Mouse (Mus musculus) limb, embryonic 13.5 days (tissue): Measurements from ENCODE around the gene Fhit. TPM values are rescaled to one million over a fixed set of nuclear protein-coding genes. Genes with fewer than 3 reads are reported as not detected.

Source experiments
- ATAC-seq: fragments of 200-750 bp; cut with Nextera tagmentation; 2 replicates; pipeline ENCODE4 v1.8.0; 2017; ENCODE audit warnings: low read depth, moderate number of reproducible peaks, moderate TSS enrichment; ENCODE audit not compliant: low FRiP score
- H3K27ac ChIP-seq: fragments of 300-500 bp; sonication (generic); 2 replicates; pipeline ENCODE4 v1.5.1; 2015; ENCODE audit warnings: inconsistent platforms, mild to moderate bottlenecking, moderate library complexity
- H3K27me3 ChIP-seq: fragments of 300-500 bp; sonication (generic); 2 replicates; pipeline ENCODE4 v1.6.1; 2015; ENCODE audit warnings: mild to moderate bottlenecking, inconsistent platforms
- H3K36me3 ChIP-seq: fragments of 300-500 bp; sonication (generic); 2 replicates; pipeline ENCODE4 v1.6.1; 2015; ENCODE audit warnings: inconsistent platforms, mild to moderate bottlenecking, moderate library complexity
- H3K4me1 ChIP-seq: fragments of 300-500 bp; sonication (generic); 2 replicates; pipeline ENCODE4 v1.6.1; 2015; ENCODE audit warnings: inconsistent platforms
- H3K4me2 ChIP-seq: fragments of 300-500 bp; sonication (generic); replicated peaks from 2 replicates; pipeline ENCODE4 v1.6.1; 2015; ENCODE audit warnings: inconsistent platforms, mild to moderate bottlenecking, moderate library complexity
- H3K4me3 ChIP-seq: fragments of 300-500 bp; sonication (generic); 2 replicates; pipeline ENCODE4 v1.5.1; 2015; ENCODE audit warnings: moderate library complexity, mild to moderate bottlenecking, inconsistent platforms
- H3K9ac ChIP-seq: fragments of 300-500 bp; sonication (generic); 2 replicates; pipeline ENCODE4 v1.6.1; 2015; ENCODE audit warnings: mild to moderate bottlenecking, inconsistent platforms
- H3K9me3 ChIP-seq: fragments of 300-500 bp; sonication (generic); 2 replicates; pipeline ENCODE4 v1.6.1; 2016; ENCODE audit warnings: inconsistent platforms
- WGBS: fragments of 180-500 bp; shearing (Covaris S2); methylation state at CpG from one replicate; pipeline ENCODE4 v1.1.7; 2015; 5-methylcytosine and 5-hydroxymethylcytosine counted together
- polyA plus RNA-seq: library from polyadenylated mRNA; unstranded; fragments of >200 nt; fragmentation: Nextera tagmentation; extraction: Ambion mirVana; gene quantifications from 2 replicates; pipeline ENCODE4 v1.2.1, GENCODE M21; 2015

Gene Fhit
- polyA plus RNA-seq, 1 experiment from 2014 or later, result 6.3 TPM

DNA sequence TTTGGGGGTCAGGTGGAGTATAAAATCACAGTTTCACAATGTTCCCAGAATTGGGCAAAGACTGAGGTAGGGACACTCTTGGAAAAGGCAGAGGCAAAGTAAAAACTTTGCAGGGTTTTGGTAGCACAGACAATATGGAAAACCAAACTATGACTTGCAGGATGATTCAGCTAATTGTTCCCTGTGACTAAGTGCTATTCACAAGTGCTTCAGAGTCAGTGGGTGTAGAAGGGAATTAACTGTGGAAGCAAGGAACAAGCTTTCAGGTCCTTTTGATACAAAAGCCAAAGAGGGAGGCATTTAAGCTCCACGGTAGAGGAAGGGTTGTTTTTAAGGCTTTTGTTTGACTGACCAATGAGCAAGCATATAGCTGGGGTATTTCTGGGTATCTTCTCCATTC is 1613.9 kb downstream of the Fhit start:
- no peak overlapping the region for H3K4me3 ChIP-seq
- H3K27ac ChIP-seq, result no peak overlapping the region
- H3K9me3 ChIP-seq, result no peaks in the 10 kb centered on the region
- no peak for ATAC-seq
- H3K4me1 ChIP-seq, result no peaks in the 10 kb centered on the region
- no peak overlapping the region for H3K9ac ChIP-seq
- no peak overlapping the region for H3K4me2 ChIP-seq
- no peaks in the 10 kb centered on the region for H3K36me3 ChIP-seq
- H3K27me3 ChIP-seq, result no peaks in the 10 kb centered on the region
- 63% methylated on average over 1 of the region's 1 CpGs for WGBS

DNA sequence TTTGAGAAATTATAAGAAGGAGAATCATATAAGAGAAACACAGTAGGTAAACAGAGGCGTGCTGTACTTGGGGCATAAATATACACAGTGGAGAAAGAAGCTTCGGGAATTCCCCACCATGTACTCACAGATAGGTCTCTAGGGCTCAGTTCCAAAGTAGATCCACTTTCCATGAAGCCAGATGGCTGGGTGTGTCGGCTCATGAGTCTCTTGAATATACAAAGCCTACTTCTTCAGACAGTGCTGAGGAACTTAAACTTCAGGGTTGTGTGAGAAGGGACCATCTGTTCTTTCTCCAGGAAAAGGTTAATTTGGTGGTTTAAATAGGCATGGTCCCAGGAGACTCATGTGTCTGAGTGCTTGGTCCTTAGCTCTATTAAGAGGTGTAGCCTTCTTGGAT is 1617.5 kb downstream of the Fhit start:
- WGBS, result 77% methylated on average over 3 of the region's 3 CpGs
- no peaks in the 10 kb centered on the region for H3K4me1 ChIP-seq

DNA sequence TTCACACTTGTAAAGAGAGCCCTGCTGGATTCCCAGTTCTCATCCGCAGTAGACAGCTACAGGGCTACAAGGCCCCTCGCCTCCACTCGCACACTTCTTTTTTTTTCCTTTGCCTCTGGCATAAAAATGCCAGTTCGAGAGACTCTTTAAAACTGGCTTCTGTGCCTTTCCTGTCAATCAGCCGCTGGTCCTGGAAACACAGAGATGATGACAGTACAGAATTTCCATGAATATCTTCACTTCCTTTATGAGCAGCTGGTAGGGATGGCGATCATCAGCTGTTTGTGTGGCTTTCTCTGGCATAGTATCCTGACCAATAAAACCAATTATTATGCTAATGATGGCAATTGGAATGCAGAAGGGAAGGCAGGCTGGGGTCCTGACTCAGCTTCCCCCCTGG is 1626.3 kb downstream of the Fhit start:
- Histone ChIP-seq H3K27ac (no peak overlapping the region), H3K27me3 (no peaks in the 10 kb centered on the region), H3K9me3 (no peaks in the 10 kb centered on the region), H3K9ac (no peak overlapping the region), H3K36me3 (no peaks in the 10 kb centered on the region), H3K4me3 (no peak overlapping the region), H3K4me1 (no peaks in the 10 kb centered on the region), H3K4me2 (no peak overlapping the region)
- ATAC-seq, result no peak
- 57% methylated on average over 6 of the region's 6 CpGs for whole genome bisulfite sequencing

More for the DNA sequence above, 1617.5 kb downstream of the Fhit start:
- H3K4me3 ChIP-seq, result no peak overlapping the region
- H3K27me3 ChIP-seq, result no peaks in the 10 kb centered on the region
- H3K9me3 ChIP-seq, result no peaks in the 10 kb centered on the region
- H3K4me2 ChIP-seq, result no peak overlapping the region
- no peak overlapping the region for H3K9ac ChIP-seq
- no peaks in the 10 kb centered on the region for H3K36me3 ChIP-seq
- ATAC-seq, result no peak
- H3K27ac ChIP-seq, result no peak overlapping the region

DNA sequence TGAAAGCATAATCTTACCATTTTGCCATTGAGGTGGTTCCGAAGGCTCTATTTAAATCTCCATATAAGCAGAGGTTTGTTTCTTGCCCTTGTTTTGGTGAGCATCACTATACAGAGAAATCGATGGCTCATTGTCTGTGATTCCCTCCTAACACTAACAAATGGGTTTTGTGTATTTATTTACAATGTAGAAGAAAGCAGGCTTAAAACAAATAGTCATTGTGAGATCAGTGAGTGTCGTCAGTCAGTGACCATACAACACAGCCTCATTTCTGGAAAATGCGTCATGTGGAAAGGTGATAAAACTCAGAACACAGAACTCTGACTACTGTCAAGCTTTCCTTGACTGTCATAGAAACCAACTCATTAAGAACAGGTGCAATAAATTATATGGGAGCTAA is 1632.6 kb downstream of the Fhit start:
- WGBS, result 80% methylated on average over 4 of the region's 4 CpGs

DNA sequence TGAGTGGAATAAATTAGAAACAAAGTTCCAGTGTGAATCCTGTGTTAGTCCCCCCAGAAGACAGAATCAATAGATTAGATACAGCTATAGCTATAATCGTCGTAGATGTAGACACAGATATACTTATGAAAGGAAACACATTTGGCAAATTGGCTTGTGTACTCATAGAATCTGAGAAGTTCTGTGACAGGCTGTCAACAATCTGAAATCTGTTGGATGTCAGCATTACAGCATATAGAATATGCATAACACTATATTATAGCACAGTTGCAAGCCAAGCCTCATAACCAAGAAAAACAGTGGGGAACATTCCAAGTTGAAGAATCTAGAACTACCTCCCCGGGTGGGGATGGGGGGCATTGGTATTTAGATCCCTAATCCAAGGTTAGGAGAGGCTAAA is 1635.7 kb downstream of the Fhit start:
- no peak for ATAC-seq
- Histone ChIP-seq H3K9me3 (no peaks in the 10 kb centered on the region), H3K27ac (no peak overlapping the region), H3K4me1 (no peaks in the 10 kb centered on the region), H3K27me3 (no peaks in the 10 kb centered on the region), H3K4me2 (no peak overlapping the region), H3K4me3 (no peak overlapping the region), H3K9ac (no peak overlapping the region), H3K36me3 (no peaks in the 10 kb centered on the region)
- WGBS, result 90% methylated on average over 3 of the region's 3 CpGs

More for the DNA sequence above, 1632.6 kb downstream of the Fhit start:
- ATAC-seq, result no peak
- no peaks in the 10 kb centered on the region for H3K36me3 ChIP-seq
- no peak overlapping the region for H3K9ac ChIP-seq
- H3K27ac ChIP-seq, result no peak overlapping the region
- no peaks in the 10 kb centered on the region for H3K9me3 ChIP-seq
- no peaks in the 10 kb centered on the region for H3K4me1 ChIP-seq
- no peak overlapping the region for H3K4me2 ChIP-seq
- no peaks in the 10 kb centered on the region for H3K27me3 ChIP-seq
- H3K4me3 ChIP-seq, result no peak overlapping the region

DNA sequence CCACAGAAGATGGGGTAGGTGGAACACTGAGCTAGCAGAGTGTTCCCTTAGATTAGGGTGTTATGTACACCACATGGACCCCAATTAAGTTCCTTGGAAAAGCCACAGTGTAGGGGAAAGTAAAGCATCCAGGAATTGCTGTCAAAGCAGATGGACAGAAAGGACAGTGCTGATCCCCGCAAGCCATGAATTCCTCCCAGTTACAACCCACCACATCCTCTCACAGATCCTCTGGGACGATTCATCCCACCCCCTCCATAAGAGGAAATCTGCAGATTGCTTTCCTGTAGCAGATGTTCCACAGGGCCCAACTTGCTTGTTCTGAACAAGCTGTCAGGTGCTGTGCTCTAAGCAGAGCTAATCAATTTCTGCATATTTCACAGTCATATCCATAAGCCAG is 1644.2 kb downstream of the Fhit start:
- Histone ChIP-seq H3K9me3 (no peaks in the 10 kb centered on the region), H3K4me2 (no peak overlapping the region), H3K36me3 (no peaks in the 10 kb centered on the region), H3K4me1 (no peaks in the 10 kb centered on the region), H3K9ac (no peak overlapping the region), H3K4me3 (no peak overlapping the region), H3K27ac (no peak overlapping the region), H3K27me3 (no peaks in the 10 kb centered on the region)
- 70% methylated on average over 2 of the region's 2 CpGs for WGBS
- no peak for ATAC-seq

DNA sequence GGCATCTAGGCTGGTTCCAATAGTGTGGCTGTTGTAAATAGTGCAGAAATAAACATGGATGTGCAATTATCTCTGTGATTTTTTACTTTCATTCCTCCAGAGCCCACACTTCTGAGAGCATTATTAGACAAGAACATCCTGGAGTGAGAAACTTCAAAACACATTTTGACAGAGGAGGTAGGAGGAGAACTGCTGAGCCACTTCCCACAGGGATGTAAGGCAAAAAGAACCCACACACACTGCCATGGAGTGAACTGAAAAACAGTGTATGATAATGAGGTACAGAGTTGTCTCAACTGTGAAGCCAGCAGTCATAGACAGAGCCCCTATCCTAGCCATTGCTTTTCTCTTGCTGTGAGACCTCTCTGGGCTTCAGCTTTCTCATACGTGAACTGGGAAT is 1652.2 kb downstream of the Fhit start:
- Histone ChIP-seq H3K27ac (no peak overlapping the region), H3K9me3 (no peaks in the 10 kb centered on the region), H3K4me1 (no peaks in the 10 kb centered on the region), H3K36me3 (no peaks in the 10 kb centered on the region), H3K9ac (no peak overlapping the region), H3K4me2 (no peak overlapping the region), H3K4me3 (no peak overlapping the region), H3K27me3 (no peaks in the 10 kb centered on the region)
- ATAC-seq, result no peak
- 90% methylated on average over 1 of the region's 1 CpGs for WGBS

Other genes starting within 250 kb of the Fhit start
- gene Gm3839, start 194.7 kb upstream of the Fhit start, polyA plus RNA-seq, result 1.2 and 1.4 TPM in 2 replicates